Mouse (Mus musculus) heart, adult 9 months (tissue): ENCODE results near the gene Ccdc78.
"Not testable (repeated sequence)": the region's sequence is repeated elsewhere in the genome, so short reads cannot be mapped to it uniquely, and the experiment has no call there.

Experiments
- DNase-seq, 2 experiments: peaks; one replicate each; pipeline ENCODE4 v3.0.0; 2022; ENCODE audit warnings: low spot score in 2 of 2

The Ccdc78 gene

DNA sequence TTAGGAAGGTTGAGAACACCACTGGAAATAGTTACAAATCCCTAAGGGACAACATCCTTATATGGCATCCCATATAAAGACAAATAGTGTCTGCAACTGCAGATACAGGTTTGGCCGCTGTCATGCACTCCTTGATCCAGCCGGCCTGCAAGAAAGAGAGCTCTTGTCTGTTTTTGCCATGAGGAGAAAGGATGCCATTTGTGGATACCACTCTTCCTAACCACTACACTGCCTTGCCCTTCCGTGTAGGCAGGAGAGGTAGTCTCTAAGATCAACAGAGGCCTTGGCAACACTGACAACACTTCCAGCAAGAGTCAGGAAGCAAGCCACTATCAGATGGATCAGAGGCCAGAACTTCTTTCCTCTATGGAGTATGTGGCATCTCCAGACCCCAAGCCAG, at the start of gene Ccdc78:
Gene Ccdc78 (plus strand): TSS at position 301 of the 400 bp plus-strand sequence.
- no peak for DNase-seq

DNA sequence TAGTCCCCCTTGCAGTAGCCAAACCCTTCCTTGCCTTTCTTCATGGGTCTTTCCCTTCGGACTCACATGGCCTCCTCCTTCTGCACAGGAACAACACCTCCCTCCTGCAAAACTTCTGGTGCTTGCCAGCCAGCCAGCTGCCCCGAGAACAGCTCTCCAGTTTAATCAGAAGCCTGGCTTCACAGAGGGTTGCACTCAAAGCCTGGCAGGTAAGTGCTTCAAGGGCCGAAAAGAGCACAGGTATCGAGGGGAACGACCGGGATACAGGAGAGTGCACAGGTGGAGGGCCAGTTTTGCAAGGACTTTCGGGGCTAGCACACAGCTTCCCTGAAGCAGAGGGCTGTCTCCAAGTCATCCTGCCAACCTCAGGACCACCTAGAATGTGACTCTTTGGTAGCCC, 47.5 kb upstream of the Ccdc78 start:
- no peak for DNase-seq

DNA sequence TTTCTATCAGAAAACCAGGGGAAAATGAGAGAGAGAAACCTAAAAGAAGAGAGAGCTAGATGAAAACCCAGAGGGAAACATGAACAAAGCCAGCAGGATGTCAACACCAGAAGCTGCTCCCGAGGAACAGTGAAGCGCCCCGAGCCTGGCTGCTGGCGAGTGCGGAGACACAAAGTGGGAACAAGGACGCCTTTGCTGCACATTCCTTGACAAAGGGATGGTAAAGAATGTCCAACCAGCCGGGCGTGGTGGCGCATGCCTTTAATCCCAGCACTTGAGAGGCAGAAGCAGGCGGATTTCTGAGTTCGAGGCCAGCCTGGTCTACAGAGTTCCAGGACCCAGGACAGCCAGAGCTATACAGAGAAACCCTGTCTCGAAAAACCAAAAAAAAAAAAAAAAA, 44.9 kb upstream of the Ccdc78 start:
- DNase-seq: not testable (repeated sequence)

DNA sequence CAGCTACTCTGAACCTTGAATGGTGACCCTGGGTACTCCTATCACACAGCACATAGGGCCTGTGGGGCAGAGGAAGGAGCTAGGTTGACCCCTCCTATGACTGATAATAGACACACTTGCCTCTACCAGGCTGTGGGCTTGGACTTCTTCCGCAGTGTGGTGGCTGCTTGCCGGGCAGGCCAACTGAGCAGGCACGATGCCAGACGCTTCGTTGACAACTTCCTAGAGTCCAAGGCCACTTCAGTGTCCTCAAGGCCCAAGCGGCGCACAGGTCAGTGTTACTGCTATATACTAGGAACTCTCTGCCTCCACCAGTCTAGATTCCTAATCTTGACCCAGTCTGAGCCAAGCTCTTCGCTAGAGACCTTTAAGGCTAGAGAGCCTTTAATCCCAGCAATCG, 42.5 kb upstream of the Ccdc78 start:
- no peak for DNase-seq

DNA sequence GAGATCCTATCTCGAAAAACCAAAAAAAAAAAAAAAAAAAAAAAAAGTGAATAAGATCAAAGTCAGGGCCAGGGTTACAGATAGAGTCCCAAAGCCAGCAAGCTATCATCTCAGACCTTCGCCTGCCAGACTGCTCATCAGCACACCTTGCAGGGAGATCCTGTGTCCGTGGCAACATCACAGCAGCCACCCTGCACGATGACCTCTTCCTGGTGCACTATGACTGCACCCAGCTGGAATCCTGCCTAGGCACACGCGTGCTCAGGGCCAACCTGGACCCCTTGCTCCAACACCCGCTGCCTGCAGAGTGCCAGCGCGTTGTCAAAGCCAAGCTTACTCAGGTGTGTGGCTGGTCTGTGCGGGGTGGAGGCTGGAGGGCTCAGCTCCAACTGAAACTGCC, 42.1 kb upstream of the Ccdc78 start:
- DNase-seq: no peak

DNA sequence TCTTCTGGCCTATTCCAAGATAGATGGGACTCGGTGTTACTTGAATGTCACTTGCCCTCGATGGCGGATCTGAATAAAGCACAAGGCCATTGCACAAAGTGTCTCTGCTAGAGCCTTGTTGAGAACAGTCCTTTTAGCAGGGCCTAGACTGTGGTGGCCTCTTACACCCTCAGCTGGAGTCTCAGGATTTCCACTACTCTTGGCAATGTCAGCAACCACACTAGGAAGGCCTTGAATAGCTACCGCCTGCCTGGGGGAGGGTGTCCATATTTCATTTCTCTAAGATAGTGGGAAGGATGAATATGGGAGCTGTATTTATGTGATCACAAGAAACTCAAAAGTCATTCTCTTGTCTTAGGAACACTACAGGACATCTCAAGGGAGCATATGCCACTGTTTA, 38.1 kb upstream of the Ccdc78 start:
- no peak for DNase-seq

DNA sequence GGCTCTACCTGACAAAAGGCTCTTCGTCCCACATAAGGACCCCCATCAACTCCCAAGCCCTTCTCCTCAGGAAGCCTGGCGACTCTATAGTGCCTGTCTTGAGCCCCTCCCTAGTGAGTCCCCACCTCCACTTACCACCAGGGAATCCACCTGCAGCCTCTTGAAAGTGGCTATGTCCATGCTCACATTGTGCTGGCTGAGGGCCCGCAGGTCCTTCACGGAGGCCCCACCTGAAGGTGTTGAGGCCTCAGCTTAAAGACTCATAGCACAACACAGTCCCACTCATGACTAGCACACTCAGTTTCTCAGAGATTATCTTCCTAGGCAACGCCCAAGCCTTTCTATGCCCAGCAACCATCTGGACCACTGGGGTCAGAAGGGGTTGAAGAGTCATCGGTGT, 37.1 kb upstream of the Ccdc78 start:
- DNase-seq: no peak

DNA sequence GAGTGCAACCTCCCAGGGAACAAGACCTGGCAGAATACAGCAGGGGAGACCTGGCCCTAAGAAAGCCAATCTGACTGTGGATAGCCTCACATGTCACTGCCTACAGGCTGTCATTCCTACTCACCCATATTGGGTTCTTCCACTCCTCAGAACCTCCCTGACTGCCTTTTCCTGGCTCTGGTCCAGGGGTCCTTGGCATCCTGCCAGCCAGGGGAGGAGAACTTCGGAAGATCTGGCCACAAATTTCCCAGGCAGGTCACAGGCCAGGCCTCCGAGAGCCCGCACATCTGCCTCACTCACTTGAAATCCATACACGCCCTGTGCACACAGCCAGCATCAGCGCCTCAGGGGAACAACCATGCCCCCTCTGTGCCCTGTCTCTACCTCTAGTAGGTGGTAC, 34.9 kb upstream of the Ccdc78 start:
- DNase-seq: no peak

DNA sequence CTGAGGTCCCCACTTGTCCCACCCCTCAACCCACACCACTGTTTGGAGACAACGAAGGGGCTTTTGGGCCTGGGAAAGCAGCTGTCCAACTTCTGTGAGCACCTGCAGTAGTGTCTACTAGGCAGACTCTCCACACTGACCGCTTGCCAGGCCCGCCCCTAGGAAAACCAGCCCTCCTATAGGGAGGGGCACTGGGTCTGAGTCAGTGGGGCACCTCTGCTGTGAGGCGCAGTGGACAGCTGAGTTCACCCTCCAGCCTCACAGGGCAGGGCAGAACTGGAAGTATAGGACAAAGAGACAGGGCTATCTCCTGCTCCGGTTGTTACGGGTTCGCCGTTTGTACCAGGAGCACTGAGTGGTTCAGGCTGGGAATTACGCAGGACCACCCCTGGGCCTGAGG, 32.1 kb upstream of the Ccdc78 start, which contains the start of gene Msln:
Gene Msln (minus strand): TSS at position 138 of the 400 bp plus-strand sequence.
- DNase-seq: no peak

DNA sequence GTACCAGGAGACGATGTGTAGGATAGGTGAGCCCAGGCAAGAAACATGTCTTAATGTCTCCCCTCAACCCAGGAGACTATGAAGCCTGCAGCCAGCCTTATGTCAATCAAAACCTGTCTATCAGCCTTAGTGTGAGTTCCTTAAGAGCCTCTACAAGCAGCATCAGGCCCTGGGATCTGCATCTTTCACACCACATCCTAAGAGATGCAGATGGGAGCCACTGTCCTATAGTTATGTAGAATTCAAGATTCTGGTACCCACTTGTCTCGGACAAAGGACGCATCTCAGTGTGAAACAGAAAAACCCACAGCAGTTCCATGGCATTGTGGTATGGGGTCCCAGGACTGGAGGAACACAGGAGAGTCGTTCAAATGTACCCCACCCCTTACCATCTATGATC, 31.3 kb upstream of the Ccdc78 start:
- DNase-seq: no peak

DNA sequence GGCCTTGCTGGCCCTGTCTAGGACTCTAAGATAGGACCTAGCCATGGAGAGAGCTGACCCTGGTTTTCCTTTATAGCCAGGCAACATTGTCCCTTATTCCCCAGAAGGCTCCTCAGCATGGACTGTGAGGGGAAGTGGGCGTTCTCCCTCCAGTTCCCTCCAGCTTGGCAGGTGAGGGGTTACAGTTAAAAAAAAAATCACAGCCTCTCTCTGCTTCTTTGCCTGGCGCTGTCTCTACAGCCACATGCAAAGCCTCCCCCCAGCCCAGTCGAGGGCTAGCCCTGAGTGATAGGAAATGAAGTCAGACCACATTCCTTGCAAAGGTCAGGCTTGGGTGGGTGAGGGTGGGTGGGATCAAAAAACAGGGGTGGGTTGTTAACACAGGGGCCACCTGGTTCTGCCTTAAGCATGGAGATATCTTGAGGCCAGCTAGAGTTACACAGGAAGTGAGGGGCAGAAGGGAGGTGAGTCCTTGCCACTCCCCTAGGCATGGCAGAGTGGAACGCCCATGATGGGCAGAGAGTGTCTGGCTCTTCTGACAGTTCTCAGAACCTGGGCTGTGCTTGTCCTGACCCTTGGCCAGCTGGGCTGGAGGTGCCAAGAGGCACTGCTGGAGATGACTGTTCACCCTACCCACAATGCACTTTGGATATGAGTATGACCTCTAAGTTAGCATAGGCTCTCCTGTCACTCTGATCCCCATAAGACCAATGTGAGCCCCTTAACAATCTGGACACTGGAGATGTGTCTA, 30.6 kb upstream of the Ccdc78 start:
- no peak for DNase-seq

DNA sequence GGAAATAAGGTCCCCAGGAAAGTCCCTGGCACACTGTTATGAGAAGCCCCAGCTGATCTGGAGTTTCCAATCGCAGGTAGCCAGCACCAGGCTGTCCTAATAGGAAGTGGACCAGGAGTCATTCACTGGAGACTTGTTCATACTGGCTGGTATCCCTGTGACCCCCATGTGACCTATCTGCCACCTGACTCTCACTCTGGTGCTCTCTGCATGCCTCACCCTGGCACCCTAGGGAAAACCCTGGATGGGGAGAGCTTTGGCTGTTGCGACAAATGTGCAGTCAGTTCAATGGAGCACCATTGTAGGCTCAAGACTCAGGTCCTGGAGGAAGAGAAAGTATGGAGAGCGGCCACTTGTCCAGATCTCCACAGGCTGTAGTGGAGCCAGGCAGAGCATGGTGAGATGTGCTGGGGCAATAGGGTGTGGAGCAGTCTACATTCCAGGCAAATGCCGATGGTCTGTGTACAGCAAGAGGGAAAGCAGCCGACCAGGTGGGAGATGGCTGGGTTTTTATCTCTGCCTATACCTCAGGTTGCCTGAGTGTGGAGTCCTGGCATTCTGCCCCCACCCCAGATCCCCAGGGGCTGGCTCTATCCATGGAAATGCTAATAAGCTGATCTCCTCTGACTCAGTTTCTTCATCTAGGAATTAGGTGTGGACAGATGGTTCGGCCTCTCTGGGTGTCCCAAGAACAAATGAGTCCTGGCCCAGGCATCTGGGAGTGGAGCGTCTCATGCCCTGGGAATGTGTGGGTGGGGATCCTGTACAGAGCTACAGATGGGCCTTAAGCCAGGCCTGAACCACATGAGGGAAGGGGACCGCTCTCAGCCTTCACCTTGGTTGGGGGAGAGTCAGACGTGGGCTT, 29.8 kb upstream of the Ccdc78 start:
- no peak for DNase-seq

DNA sequence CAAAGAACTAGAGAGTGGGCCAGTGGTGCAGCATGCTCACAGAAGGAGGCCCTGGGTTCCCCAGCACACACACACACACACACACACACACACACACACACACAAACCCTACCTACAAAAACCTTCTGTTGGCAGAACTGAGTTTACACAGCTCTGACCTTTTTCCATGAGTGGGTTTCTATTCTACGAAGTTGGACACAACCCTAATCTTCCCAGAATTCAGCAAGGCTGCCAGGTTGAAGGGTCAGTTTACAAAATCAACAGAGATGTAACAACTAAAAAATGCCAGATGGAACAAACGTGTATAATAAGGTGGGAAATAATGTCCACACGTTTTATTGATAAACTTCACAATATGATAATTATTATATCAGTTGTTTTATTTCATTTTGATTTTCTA, 28.7 kb upstream of the Ccdc78 start:
- no peak for DNase-seq

DNA sequence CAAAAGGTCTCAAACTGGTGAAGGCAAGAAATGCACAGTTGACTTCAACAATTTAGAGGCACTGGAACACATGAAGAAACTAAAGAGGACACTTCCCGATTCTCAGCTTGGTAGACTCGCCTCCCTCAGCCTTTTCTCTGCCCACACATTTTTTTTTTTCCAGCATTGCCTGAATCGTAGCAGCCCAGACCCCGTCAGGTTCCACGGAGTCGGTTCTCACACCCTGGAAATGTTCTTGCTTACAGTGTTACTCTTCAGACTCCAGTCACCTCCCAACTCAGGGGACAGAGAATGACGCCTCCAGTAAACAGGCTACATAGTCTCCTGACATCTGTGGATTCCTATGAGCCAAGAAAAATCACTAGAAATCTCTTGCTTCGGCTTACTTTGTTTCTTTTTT, 26.2 kb upstream of the Ccdc78 start:
- no peak for DNase-seq

DNA sequence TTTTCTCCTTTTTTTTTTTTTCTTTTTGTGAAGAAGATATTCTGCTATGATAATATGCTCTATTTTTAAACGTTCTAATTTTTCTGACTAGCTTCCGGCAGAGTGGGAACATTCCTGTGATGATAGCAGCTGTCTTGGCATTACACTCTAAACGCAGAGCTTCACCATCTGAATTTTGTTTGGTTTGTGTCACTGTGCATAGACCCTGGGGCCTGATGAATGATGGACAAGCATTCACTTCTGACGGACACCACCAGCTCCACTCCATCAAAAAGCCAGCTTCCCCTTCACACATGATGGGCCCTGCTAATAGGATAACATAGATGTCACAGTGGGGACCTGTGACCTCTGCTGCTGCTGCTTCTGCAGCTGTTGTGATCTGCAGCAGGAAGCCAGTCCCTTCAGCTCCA, 24.8 kb upstream of the Ccdc78 start:
- DNase-seq: no peak

DNA sequence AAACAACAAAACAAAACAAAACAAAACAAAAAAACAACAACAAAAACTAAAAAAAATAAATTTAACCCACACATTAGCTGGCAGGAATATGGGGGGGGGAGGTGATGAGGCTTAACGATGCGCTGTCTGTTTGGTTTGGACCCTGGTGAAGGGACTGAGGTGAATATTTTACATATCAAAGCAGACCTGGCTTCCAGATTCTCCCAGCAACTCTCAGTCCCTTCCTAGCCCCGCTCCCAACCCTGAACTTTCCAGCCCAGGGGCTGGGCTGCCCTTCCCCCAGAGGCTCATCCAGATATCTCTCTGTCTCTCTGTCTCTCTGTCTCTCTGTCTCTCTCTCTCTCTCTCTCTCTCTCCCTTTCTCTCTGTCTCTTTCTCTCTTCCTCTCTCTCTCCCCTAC, 23.8 kb upstream of the Ccdc78 start:
- no peak for DNase-seq

DNA sequence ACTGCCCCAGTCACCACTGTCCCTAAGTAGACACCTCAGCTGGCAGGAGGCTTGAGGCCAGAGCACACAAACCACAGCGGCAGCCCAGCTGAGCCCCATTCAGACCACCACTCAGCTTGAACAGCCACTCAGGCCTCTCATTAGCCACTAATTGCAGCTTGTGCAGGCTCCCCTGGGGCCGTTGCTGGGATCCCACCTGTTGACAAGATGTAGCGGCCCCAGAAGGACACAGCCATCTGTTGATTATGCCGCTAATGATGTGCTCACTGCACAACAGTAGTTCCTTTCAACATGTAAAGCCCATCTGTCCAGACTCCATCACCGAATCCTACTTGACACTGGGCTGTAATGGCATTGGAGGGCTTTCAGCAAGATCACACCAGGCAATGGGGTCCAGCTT, 20.5 kb upstream of the Ccdc78 start:
- no peak for DNase-seq

DNA sequence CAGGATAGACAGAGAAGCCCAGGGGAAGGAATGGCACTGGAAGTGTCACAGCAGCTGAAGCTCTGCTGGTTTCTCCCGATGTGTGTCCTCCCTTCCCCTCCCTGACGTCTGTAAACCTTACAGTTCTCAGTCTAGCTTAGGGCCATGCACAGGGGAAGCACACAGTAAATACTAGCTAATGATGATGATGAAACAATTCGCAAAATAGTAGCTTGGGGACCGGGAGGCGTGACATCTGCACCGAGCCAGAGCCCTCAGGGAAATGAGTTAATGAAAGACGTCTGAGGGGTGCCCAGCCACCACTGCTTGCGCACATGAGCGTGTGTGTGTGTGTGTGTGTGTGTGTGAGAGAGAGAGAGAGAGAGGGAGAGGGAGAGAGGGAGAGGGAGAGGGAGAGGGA, 17.0 kb upstream of the Ccdc78 start:
- no peak for DNase-seq

DNA sequence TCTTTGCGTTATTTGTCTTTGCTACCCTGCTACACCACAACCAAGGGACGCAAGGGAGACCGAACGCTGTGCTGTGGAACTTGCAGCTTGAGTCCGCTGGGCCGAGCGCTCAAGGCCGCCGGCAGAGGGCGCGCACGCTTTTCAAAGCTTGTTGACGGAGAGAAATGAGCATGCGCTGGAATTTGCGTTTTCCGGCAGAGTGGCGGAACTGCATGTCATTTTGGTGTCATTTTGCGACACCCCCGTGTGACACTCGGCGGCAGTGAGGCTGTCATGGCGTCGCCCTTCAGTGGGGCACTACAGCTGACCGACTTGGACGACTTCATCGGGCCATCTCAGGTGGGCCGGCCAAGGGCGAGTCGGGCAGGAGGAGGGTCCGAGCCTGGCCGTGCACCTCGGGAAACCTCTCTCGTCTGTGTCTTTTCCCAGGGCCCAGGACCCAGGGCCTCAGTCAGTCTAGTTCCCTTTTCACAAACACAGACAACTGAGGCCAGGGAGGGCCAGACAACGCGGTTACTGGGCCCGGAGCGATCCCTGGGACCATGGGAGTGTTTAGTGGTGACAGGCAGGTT, 12.7 kb upstream of the Ccdc78 start, which contains the start of gene Narfl:
Gene Narfl (plus strand): TSS at position 228 of the 572 bp plus-strand sequence.
- peak; percentile 90 to 96 for DNase-seq

DNA sequence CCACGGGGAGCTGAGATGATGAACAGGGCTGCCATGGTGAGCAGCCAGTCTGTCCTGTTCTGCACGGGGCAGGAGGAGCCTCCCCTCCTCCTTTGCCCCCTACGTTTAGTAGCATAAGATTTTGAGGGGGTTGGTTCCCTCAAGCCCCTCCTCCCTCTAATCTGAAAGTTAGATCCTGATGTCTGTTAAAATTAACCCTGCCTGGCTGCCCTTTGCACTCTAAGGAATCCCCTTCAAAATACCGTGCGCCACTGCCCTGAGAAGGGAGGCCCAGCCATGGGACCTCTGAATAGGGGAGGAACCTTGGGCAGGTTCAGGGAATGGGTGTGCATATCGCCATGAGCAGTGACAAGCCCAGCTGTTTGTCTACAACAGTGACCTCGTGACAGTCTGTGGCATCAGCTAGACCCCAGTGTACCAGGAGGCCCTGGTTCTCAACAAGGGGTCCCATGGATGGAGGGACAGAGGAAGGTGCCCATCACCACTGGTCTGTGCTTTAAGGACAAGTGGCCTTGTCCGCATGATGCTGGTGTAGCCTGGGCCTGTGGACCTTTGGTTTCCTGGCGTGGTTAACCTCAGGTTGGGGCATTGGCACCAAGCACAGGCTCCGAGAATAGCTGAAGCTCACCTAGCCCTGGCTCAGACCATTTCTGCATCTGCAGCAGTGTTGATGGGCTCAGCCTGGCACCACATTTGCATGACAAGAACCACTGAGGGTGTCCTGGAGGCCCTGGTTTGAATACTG, 10.9 kb upstream of the Ccdc78 start:
- no peak for DNase-seq

DNA sequence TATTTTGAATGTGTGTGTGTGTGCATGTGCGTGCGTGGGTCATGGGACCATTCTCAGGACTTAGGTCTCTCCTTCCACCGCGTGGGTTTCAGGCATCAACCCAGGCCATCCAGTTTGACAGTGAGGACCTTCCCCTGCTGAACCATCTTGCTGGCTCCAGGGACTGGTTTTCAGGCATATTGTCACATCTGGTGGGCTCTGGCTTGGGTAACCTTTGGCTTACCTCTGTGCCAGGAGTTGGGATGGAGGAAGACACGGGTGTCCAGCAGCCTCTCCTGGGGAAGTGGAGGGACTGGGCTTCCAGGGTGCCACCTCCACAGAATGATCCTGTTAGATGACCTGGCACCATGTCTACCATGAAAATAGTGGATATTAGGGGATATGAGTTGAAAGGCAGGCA, 8.4 kb upstream of the Ccdc78 start:
- no peak for DNase-seq

DNA sequence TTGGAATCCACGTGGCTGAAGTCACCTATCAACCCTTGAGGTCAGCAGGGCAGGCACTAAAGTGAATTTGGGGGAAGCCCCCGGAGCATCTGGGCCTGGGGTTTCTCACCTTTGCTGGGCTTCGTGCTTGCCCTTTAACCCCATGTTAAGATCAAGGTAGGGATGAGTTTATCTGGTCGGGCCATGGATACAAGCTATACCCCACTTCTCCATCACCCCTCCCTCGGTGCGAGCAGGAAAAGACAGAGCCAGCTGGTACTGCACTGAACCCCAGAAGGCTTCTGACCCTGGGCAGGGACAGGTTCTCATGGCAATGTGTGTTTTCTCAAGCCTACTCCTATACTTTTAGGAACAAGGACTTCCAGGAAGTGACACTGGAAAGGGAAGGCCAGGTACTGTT, 5.0 kb upstream of the Ccdc78 start:
- DNase-seq: no peak
